Mouse (Mus musculus) adrenal gland, postnatal 14 days (tissue): ENCODE measurements around the gene Dctn5. TPM values are rescaled to one million over a fixed set of nuclear protein-coding genes. Genes with fewer than 3 reads are reported as not detected.
A peak's percentile ranks its signal among the peaks of the same experiment; 100 is the strongest.

Experiments
- DNase-seq: peaks from one replicate; pipeline ENCODE4 v3.0.0; 2021; ENCODE audit warnings: mixed read lengths
- total RNA-seq: library from RNA; stranded (reverse); gene quantifications from 2 replicates; pipeline ENCODE4 v1.2.3, GENCODE M21; 2021

Gene Dctn5
- total RNA-seq, 1 experiment from 2014 or later: 54.0 TPM

DNA sequence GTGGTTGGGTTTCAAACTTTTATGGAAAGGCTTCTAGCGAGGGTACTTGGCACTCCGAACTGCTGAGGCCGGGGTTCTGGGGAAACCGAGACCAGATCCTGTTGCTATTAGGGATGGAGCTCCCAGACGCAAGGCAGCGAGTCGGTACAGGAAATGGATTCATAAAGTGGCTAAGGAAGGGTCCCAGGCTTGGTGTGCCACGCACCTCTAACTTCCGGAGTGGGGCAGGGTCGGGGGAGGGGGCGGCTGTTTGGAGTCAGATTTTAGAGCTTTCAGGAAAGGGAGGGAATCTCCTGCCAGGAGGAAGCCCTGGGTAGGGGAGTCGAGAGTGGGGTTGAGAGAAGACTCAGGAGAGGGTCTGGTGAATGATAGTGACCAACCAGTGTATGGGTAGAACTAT lies 27.2 kb downstream of the Dctn5 start:
- no peak for DNase-seq

DNA sequence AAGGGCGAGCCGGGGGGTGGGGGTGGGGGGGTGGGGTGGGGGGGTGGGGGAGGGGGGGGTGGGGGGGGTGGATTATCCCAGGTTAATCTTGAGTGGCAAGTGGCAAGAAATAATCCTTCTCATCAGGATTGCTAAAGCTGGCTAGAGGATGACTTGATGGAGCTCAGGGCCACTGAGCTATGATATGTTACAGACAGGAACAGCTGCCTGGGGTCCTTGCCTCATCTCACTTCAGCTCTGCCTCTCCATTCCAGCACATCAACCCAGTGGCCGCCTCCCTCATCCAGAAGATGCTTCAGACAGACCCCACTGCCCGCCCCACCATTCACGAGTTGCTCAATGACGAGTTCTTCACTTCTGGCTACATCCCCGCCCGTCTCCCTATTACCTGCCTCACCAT lies 30.9 kb downstream of the Dctn5 start:
- no peak for DNase-seq

DNA sequence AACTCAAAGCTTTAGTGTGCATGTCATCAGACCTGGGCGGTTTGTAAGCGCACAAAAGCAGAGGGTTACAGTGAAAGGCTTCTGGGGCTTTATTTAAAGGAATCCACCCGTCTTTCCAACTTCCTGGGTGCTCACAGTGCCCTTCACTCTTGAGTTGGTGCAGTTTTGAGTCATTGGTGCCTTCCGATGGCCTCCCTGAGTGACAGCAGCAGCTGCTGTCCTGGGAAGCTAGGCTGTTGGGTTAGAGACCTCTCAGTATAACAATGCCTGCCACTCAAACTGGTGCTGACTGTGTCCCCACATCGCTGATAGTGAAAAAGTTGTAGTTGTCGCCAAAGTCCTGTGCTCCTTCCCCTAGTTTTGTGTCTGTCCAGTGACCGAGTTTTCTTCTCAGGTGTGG lies 34.4 kb downstream of the Dctn5 start:
- DNase-seq: no peak

DNA sequence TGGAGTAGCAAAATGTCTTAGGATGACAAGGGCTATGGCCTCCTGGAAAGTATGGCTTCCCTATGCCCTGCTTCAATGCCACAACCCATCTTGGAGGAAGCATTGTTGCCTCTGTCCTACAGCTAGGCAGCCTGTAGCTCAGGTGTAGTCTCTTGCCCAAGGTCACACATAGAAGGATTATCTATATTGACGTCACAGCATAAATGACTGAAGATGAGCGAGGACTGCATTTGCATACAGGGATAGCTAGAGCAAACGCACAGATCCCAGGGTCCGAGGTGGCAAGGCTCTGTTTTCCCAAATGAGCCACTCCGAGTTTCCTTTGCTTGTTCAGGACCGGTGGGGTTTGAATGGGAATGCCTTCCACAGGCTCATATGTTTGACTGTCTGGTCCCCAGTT lies 37.9 kb downstream of the Dctn5 start:
- no peak for DNase-seq

DNA sequence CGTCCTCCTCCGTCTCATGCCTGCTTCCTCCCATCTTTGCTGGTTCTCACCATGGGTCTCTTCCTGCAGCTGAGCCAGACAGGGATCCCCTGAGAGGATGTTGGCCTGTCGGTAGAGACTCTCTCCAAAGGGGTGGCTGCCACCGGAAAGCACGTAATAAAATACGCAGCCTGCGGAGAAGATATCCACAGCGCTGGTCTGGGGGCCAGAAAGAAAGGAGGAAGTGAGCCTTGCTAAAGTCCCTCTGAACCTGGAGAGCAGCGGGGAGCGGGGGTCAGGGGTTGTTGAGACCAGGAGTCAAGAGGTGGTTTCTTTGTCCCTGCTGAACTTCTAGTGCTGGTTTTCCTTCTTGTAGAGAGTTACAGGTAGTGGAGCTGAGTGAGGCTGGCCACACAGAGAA lies 38.8 kb downstream of the Dctn5 start:
- no peak for DNase-seq

DNA sequence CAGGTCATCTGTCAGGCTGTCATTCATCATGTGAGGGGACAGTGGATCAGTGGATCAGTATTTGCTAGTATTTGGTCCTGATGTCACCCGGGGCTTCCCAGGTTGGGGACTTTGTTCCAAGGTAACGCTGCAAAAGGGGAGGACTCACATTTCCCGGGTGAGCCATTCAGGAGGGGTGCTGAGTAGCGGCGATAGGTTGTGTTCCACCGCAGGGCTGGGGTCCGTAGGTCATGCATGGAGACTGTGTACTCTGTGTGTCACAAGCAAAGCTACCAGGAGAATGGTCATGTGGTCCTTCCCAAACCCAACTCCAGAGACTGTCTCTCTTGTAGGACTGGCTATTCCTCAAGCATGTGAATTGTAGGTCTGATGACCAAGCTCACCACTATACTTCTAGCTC lies 47.9 kb downstream of the Dctn5 start:
- no peak for DNase-seq

DNA sequence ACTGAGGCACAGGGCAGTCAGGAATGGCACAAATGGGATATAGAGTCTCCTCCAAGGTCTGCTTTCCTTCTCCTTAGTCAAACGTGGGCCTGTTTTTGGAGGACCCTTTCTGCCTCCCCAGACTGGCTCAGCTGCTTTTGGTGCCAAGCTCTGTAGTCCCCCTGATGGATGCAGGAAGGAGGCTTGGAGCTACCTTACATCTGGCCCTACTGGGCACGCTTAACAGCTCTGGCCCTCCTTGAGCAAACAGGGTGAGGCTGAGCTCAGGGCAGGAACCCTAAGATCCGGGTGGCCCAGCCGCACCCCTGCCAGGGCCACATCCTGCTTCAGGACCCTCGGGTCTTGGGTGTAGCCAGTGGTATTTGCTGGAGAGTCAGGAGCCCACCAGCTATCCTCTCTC lies 51.7 kb downstream of the Dctn5 start:
- no peak for DNase-seq

DNA sequence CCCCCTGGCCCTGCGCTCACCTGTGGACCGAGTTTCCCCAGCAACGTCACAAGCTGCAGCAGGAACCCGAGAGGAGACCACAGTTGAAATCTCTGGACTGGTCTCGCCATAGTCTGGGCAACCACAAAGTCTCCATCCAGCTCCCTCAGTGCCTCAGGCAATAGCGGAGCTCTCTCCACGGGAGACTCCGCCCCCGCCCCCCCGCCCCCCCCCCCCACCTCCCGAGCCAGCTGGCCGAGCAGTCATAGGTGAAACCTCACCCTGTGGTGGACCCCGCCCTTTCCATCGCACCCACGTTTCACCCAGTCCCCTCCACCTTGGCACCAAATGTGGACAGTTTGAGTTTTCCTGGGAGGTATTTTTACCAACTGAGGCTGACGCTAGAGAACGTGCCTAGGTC lies 53.2 kb downstream of the Dctn5 start, which contains the start of gene Ern2:
Gene Ern2, minus strand, starts transcription at position 165 of the 400 bp plus-strand sequence.
- no peak for DNase-seq

DNA sequence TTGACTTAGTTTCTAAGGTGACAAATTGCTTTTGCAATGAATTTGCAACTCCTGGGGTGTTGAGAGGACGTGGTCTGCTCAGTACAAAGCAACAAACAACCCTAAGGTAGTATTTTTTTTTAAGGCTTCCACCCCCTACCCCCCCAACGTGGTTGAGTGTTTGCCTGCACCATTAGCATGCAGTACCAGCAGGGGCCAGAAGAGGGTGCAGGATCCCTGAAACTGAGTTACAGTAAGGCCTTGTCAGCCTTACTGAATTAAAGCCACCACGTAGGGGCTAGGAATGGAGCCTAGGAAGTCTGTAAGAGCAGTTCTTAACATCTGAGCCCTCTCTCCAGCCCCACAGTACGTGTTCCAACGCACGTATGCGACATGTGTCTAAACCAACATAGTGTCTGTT lies 56.6 kb downstream of the Dctn5 start:
- peak; percentile 68 for DNase-seq

DNA sequence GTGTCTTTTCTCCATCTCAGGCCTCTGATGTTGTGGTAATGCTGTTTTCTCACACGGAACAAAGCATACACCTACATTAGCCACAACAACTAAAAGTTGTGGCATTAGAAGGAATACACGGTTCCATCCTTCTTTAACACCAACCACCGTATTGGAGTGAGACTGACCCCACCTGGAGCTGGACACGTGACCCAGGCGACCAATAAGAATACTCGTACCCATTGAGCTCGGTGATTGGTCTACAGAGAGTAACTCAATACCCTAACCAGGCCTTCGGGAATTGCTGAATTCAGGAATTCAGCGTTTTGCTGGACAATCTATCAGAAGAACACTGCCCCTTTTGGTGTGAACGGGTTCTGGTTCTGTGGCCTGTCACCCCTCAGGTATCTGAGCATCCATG lies 58.3 kb downstream of the Dctn5 start:
- DNase-seq: no peak

DNA sequence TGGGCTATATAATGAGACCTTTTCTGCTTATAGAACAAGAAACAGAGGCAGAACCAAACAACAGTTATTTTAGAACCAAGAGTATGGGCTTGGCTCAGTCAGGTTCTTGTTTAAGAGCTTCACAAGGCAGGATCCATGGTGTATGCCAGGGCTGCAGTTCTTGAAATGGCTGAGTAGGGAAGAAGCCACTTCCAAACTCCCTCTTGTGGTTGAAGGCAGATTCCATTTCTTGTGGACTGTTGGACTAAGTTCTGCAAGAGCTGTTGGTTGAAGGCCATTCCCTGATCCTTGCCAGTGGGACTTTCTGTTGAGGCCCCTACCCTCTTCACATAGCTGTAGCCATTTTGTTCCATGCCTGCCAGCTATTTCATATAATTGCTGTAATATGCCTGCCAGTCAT lies 61.1 kb downstream of the Dctn5 start:
- DNase-seq: no peak

DNA sequence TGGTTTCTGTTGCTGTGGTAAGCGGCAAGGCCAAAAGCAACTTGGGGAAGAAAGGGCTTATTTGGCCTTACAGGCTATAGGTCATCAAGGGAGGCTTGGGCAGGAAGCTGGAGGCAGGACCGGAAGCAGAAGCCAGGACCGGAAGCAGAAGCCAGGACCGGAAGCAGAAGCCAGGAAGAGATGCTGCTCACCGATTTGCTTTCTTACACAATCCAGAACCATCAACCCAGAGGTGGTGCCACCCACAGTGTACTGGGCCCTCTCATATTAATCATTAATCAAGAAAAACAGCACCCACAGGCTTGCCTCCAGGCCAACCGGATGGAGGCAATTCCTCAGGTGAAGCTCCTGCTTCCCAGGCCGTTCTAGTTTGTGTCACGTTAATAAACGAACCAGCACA lies 63.9 kb downstream of the Dctn5 start:
- no peak for DNase-seq

DNA sequence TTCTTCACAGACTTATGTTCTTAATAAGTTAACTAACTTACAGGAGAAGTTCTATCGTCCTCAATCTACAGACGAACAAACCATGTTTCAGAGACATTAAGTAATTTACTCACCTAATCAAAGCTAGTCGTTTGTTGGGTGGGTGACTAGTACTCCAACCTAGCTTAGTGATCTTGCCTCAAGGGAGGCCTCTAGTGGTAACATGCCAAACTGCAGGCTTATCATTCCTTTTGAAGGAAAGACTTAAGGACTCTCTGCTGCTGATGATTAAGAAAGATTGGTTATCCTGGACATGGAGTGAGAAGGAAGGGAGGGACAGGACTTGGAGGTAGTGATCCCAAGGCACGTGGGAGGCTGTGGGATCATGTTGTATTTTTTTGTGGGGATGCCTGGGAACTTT lies 64.5 kb downstream of the Dctn5 start:
- DNase-seq: peak; percentile 39

Other genes starting within 250 kb of the Dctn5 start
- 22.8 and 24.7 TPM in 2 replicates for gene Cog7, start 151.3 kb upstream of the Dctn5 start, total RNA-seq
- gene Gga2, start 111.8 kb upstream of the Dctn5 start, total RNA-seq: 20.3 and 28.1 TPM in 2 replicates
- 47.3 and 49.9 TPM in 2 replicates for gene Ubfd1, start 65.9 kb upstream of the Dctn5 start, total RNA-seq
- 17.3 and 20.4 TPM in 2 replicates for gene Ears2, start 65.8 kb upstream of the Dctn5 start, total RNA-seq
- 908 and 937 TPM in 2 replicates for gene Ndufab1, start 31.2 kb upstream of the Dctn5 start, total RNA-seq
- gene Palb2, start 56 bp upstream of the Dctn5 start, total RNA-seq: 2.7 and 2.9 TPM in 2 replicates
- gene Plk1, start 26.4 kb downstream of the Dctn5 start, total RNA-seq: 13.3 and 15.2 TPM in 2 replicates
- gene Ern2, start 53.2 kb downstream of the Dctn5 start, total RNA-seq: not detected in 2 replicates
- 2.4 and 5.1 TPM in 2 replicates for gene Chp2, start 86.5 kb downstream of the Dctn5 start, total RNA-seq
- gene Prkcb, start 155.7 kb downstream of the Dctn5 start, total RNA-seq: 7.5 and 24.1 TPM in 2 replicates